10 mouse cellular contexts compared by ENCODE assay signal in genomic region chr10:120219578-120220359, GRCm38 (mm10). TPM values are rescaled to one million over a fixed set of nuclear protein-coding genes. Genes with fewer than 3 reads are reported as not detected.
DNase-seq lines count a peak whose midpoint lies in the region; ATAC-seq and TF ChIP-seq lines count a peak whose summit lies in the region.
"Had no signal": no experiment of that assay in that cellular context is flagged by ENCODE, and none has a peak within 500 bp of the region (broad histone marks: within the 10 kb centered on the region; RNA-seq: fewer than 3 reads in every experiment).

No protein-coding gene starts in this region.

- 67% methylated on average over 14 of the region's 14 CpGs for WGBS in liver, adult 2 months
- 62% methylated on average over 14 of the region's 14 CpGs for WGBS in liver, embryonic 11.5 days
- WGBS in macrophage (ENCODE audit: missing documents): 15% methylated on average over 14 of the region's 14 CpGs

- H3K27ac ChIP-seq in liver, adult 2 months (replicated peaks; ENCODE audit: insufficient read depth, low read depth, low read length): no peak overlapping the region
- no peak overlapping the region for H3K27ac ChIP-seq in liver, embryonic 11.5 days (ENCODE audit: low read depth, low read length)
- H3K27ac ChIP-seq in macrophage: peak overlapping the region; percentile 38
- H3K27ac ChIP-seq: layer of hippocampus, adult 2 months; limb, embryonic 15.5 days; neural tube, embryonic 12.5 days had no signal

- no peaks in the 10 kb centered on the region for H3K4me1 ChIP-seq in liver, adult 2 months (ENCODE audit: control insufficient read depth, insufficient read depth, low read length)
- H3K4me1 ChIP-seq in liver, embryonic 11.5 days (replicated peaks; ENCODE audit: control insufficient read depth, insufficient read depth, low read length): no peaks in the 10 kb centered on the region
- H3K4me1 ChIP-seq: limb, embryonic 15.5 days; neural tube, embryonic 12.5 days had no signal

- peak; percentile 29 for DNase-seq in liver, adult 2 months (ENCODE audit: extremely low read depth, low read depth, low spot score)
- DNase-seq in liver, embryonic 11.5 days (ENCODE audit: low spot score): no peak
- peak; percentile 53 for DNase-seq in T-cell, adult 2 months (ENCODE audit: low spot score)
- no peak for DNase-seq in cerebellum, adult 18-20 months
- DNase-seq in gastrocnemius, postnatal 4 days (ENCODE audit: low spot score in 2 of 2): no peak

- H3K36me3 ChIP-seq in liver, adult 2 months (ENCODE audit: control insufficient read depth, insufficient read depth, low read length): peaks cover 32% of the 10 kb centered on the region
- H3K36me3 ChIP-seq in liver, embryonic 11.5 days (ENCODE audit: control insufficient read depth, insufficient read depth, low read length): peaks cover 10% of the 10 kb centered on the region; the same call in 1 of the 2 replicates
- peaks cover 38% of the 10 kb centered on the region; the same call in 1 of the 2 replicates for H3K36me3 ChIP-seq in macrophage (ENCODE audit: inconsistent target)

- H3K4me2 ChIP-seq in liver, embryonic 11.5 days: no peak overlapping the region
- H3K4me2 ChIP-seq: limb, embryonic 15.5 days; neural tube, embryonic 12.5 days had no signal

- H3K9me3 ChIP-seq in liver, embryonic 11.5 days (ENCODE audit: control insufficient read depth, low read length): no peaks in the 10 kb centered on the region
- H3K9me3 ChIP-seq: limb, embryonic 15.5 days; neural tube, embryonic 12.5 days had no signal

- ATAC-seq in liver, embryonic 11.5 days (replicated peaks; ENCODE audit: low FRiP score): no peak
- ATAC-seq in granulocyte monocyte progenitor cell, adult 5-6 weeks (replicated peaks; ENCODE audit: poor library complexity, severe bottlenecking): peak; percentile 99

- H3K4me3 ChIP-seq in liver, adult 2 months (ENCODE audit: insufficient read depth, low read depth, low read length): no peak overlapping the region
- no peak overlapping the region for H3K4me3 ChIP-seq in liver, embryonic 11.5 days (ENCODE audit: low read depth, low read length)
- H3K4me3 ChIP-seq in macrophage (ENCODE audit: inconsistent target): no peak overlapping the region
- H3K4me3 ChIP-seq: layer of hippocampus, adult 2 months; limb, embryonic 15.5 days; neural tube, embryonic 12.5 days had no signal

- TF ChIP-seq POLR2A in liver, adult 2 months (IDR thresholded peaks at IDR 0.05; ENCODE audit: extremely low read depth, insufficient read depth, low read length): no peak

- no peaks in the 10 kb centered on the region for H3K27me3 ChIP-seq in liver, adult 2 months (ENCODE audit: control insufficient read depth, insufficient read depth, low read length)
- no peaks in the 10 kb centered on the region for H3K27me3 ChIP-seq in liver, embryonic 11.5 days (replicated peaks; ENCODE audit: control insufficient read depth, insufficient read depth, low read length)
- H3K27me3 ChIP-seq: limb, embryonic 15.5 days; neural tube, embryonic 12.5 days had no signal

- no peak for TF ChIP-seq CTCF in liver, adult 2 months (IDR thresholded peaks at IDR 0.05; ENCODE audit: low read depth, low read length)

- no peaks in the 10 kb centered on the region for H3K79me2 ChIP-seq in liver, adult 2 months (ENCODE audit: control insufficient read depth, insufficient read depth, low read length)
- H3K79me2 ChIP-seq in macrophage (ENCODE audit: inconsistent target): peaks cover 5% of the 10 kb centered on the region; the same call in 1 of the 2 replicates

- no peak overlapping the region for H3K9ac ChIP-seq in liver, adult 2 months (ENCODE audit: low read depth, low read length)
- no peak overlapping the region for H3K9ac ChIP-seq in liver, embryonic 11.5 days (ENCODE audit: low read depth, low read length)
- H3K9ac ChIP-seq: limb, embryonic 15.5 days; neural tube, embryonic 12.5 days had no signal

RNA-seq across cellular contexts. Expression of gene Llph, which starts 7.1 kb away (rescaled TPM):
- total RNA-seq in liver, adult 2 months (2014; rRNA removed): 10.5 and 15.2 TPM in 2 replicates
- 4.0 and 4.9 TPM in 2 replicates for polyA plus RNA-seq in liver, adult 2 months (2012; rRNA removed)
- 86.5 and 92.3 TPM in 2 replicates for polyA plus RNA-seq in liver, embryonic 11.5 days (2014; fragmentation: Nextera tagmentation; extraction: Ambion mirVana)
- total RNA-seq in granulocyte monocyte progenitor cell, adult 5-6 weeks (2014; fragmentation: Nextera tagmentation): 73.4 and 83.8 TPM in 2 replicates
- 80.4 and 84.9 TPM in 2 replicates for total RNA-seq in granulocyte monocyte progenitor cell, adult 5-6 weeks (2017)
- total RNA-seq in macrophage (2018; cell fraction: chromatin; rRNA removed): 10 to 100 TPM in 24 of 26 experiments, 1 to 10 TPM in 2; 5.8 to 26.9 (median 19.4) TPM
- total RNA-seq in macrophage (2018; cell fraction: cytosol; rRNA removed): 10 to 100 TPM; 26.4 to 51.3 (median 35.6) TPM
- 10 to 100 TPM; 15.0 to 33.8 (median 23.1) TPM for total RNA-seq in macrophage (2018; cell fraction: nucleus; rRNA removed)
- 34.0 to 57.9 TPM (median 50.2 TPM) in 3 replicates for polyA plus RNA-seq in macrophage (2018)
- total RNA-seq in gastrocnemius, postnatal 4 days (2021): 10 to 100 TPM; 18.9 to 19.6 TPM

RNA-seq across cellular contexts. Expression of gene Irak3, which starts 17.8 kb away (rescaled TPM):
- total RNA-seq in liver, adult 2 months (2014; rRNA removed): 0.60 and 1.1 TPM in 2 replicates
- 0.32 and 0.49 TPM in 2 replicates for polyA plus RNA-seq in liver, adult 2 months (2012; rRNA removed)
- 0.57 and 0.67 TPM in 2 replicates for polyA plus RNA-seq in liver, embryonic 11.5 days (2014; fragmentation: Nextera tagmentation; extraction: Ambion mirVana)
- 37.4 and 45.1 TPM in 2 replicates for total RNA-seq in granulocyte monocyte progenitor cell, adult 5-6 weeks (2014; fragmentation: Nextera tagmentation)
- total RNA-seq in granulocyte monocyte progenitor cell, adult 5-6 weeks (2017): 21.7 and 24.0 TPM in 2 replicates
- total RNA-seq in macrophage (2018; cell fraction: chromatin; rRNA removed): 100 to 1,000 TPM in 7 of 26 experiments, 10 to 100 TPM in 19; 20.4 to 283 (median 70.2) TPM
- 10 to 100 TPM; 17.8 to 86.8 (median 35.4) TPM for total RNA-seq in macrophage (2018; cell fraction: cytosol; rRNA removed)
- 100 to 1,000 TPM in 4 of 26 experiments, 10 to 100 TPM in 22; 33.5 to 132 (median 59.3) TPM for total RNA-seq in macrophage (2018; cell fraction: nucleus; rRNA removed)
- polyA plus RNA-seq in macrophage (2018): 12.3 to 31.5 TPM (median 17.1 TPM) in 3 replicates
- total RNA-seq in gastrocnemius, postnatal 4 days (2021): 1 to 10 TPM; 4.6 to 6.2 TPM

RNA-seq across cellular contexts. Expression of gene Tmbim4, which starts 18.4 kb away (rescaled TPM):
- 97.6 and 115 TPM in 2 replicates for total RNA-seq in liver, adult 2 months (2014; rRNA removed)
- 324 and 346 TPM in 2 replicates for polyA plus RNA-seq in liver, adult 2 months (2012; rRNA removed)
- polyA plus RNA-seq in liver, embryonic 11.5 days (2014; fragmentation: Nextera tagmentation; extraction: Ambion mirVana): 111 and 114 TPM in 2 replicates
- total RNA-seq in granulocyte monocyte progenitor cell, adult 5-6 weeks (2014; fragmentation: Nextera tagmentation): 87.9 and 100 TPM in 2 replicates
- total RNA-seq in granulocyte monocyte progenitor cell, adult 5-6 weeks (2017): 100 and 140 TPM in 2 replicates
- total RNA-seq in macrophage (2018; cell fraction: chromatin; rRNA removed): 100 to 1,000 TPM in 22 of 26 experiments, 10 to 100 TPM in 4; 86.1 to 297 (median 159) TPM
- 100 to 1,000 TPM in 25 of 26 experiments, 10 to 100 TPM in 1; 100.0 to 212 (median 153) TPM for total RNA-seq in macrophage (2018; cell fraction: cytosol; rRNA removed)
- total RNA-seq in macrophage (2018; cell fraction: nucleus; rRNA removed): 100 to 1,000 TPM in 24 of 26 experiments, 10 to 100 TPM in 2; 84.6 to 315 (median 163) TPM
- 63.2 to 146 TPM (median 114 TPM) in 3 replicates for polyA plus RNA-seq in macrophage (2018)
- total RNA-seq in gastrocnemius, postnatal 4 days (2021): 10 to 100 TPM; 67.2 to 69.4 TPM

Comparison
In these comparisons a context has a peak if more than half of its experiments do, and no peak if none do; other contexts are left out.
1. DNase-seq: peak in liver, adult 2 months (single experiment) and T-cell, adult 2 months (single experiment); none in liver, embryonic 11.5 days (single experiment), cerebellum, adult 18-20 months (0 of 2) and gastrocnemius, postnatal 4 days (0 of 2).